Mouse (Mus musculus) liver, adult 2 months (tissue): ENCODE measurements around the gene Jun.

Experiments used
- CTCF ChIP-seq: fragments of 200-500 bp; IDR thresholded peaks from 2 replicates; pipeline ENCODE4 v1.5.1; 2011; ENCODE audit warnings: low read depth, low read length, control low read depth
- POLR2A ChIP-seq: fragments of 200-500 bp; IDR thresholded peaks from 2 replicates; pipeline ENCODE4 v1.6.1; 2011; ENCODE audit warnings: low read length, control low read depth; ENCODE audit not compliant: insufficient read depth; ENCODE audit errors: extremely low read depth

DNA sequence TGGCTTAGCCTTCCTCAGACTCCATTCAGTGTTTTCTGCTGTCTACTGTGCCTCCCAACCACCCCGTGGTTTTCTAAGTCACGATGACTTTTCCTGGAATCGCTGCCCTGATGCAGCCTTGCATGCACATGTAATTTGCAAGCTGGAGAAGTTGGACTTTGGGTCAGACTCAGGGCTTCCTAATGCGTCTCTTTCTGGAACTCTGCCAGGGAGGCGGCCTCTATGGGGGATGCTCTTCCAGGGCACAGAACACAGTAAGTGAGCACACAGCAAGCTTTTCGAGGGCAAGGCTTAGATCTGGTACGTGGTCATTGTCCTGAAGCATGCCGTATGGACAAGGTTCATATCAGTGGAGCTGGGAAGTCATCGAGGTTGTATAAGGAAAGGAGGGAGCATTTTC lies 10.9 kb upstream of the Jun start:
- TF ChIP-seq CTCF (no peak), POLR2A (no peak)
